In the genomic region with DNA sequence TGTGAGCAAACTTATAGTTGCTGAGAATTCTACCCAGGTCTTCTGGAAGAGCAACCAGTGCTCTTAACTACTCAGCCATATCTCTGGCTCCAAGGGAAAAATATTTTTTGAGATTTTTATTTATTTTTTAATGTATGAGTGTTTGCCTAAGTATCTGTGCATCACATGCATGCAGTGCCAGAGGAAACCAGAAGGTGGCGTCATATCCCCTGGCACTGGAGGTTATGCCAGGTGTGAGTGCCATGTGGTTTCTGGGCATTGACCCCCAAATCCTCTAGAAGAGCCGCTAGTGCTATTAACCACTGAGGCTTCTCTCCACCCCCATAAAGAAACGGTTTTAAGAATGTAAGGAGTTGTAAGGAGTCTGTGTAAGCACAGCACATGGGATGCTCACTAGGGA, we compare ENCODE assay signal across 11 mouse cellular contexts. TPM values are rescaled to one million over a fixed set of nuclear protein-coding genes. Genes with fewer than 3 reads are reported as not detected.
DNase-seq lines count a peak whose midpoint lies in the region; ATAC-seq and TF ChIP-seq lines count a peak whose summit lies in the region.
"Had no signal": no experiment of that assay in that cellular context is flagged by ENCODE, and none has a peak within 500 bp of the region (broad histone marks: within the 10 kb centered on the region; RNA-seq: fewer than 3 reads in every experiment).

No protein-coding gene starts in this region.

- no peaks in the 10 kb centered on the region for H3K36me3 ChIP-seq in E14TG2a.4 (ENCODE audit: insufficient read depth, low read length)
- 0 out of 2 replicates have a peak, but pooled peaks cover 9% of the 10 kb centered on the region for H3K36me3 ChIP-seq in forebrain, embryonic 14.5 days (ENCODE audit: control insufficient read depth, insufficient read depth, low read length)

- WGBS in forebrain, embryonic 14.5 days = 71% methylated on average over 3 of the region's 3 CpGs

- peaks cover 4% of the 10 kb centered on the region; the same call in 1 of the 2 replicates for H3K9me3 ChIP-seq in E14TG2a.4 (ENCODE audit: low read length)
- H3K9me3 ChIP-seq in forebrain, embryonic 14.5 days (replicated peaks; ENCODE audit: control insufficient read depth, low read length) = no peaks in the 10 kb centered on the region

- no peak overlapping the region for H3K27ac ChIP-seq in left cerebral cortex, adult 2 months
- no peak overlapping the region for H3K27ac ChIP-seq in forebrain, embryonic 14.5 days (ENCODE audit: low read depth, low read length)

- no peak overlapping the region for H3K4me3 ChIP-seq in left cerebral cortex, adult 2 months
- H3K4me3 ChIP-seq in E14TG2a.4 (replicated peaks; ENCODE audit: low read length) = no peak overlapping the region
- H3K4me3 ChIP-seq in forebrain, embryonic 14.5 days (ENCODE audit: low read depth, low read length) = no peak overlapping the region

- ATAC-seq in erythroblast, adult 5-6 weeks (replicated peaks; ENCODE audit: low FRiP score, poor library complexity, severe bottlenecking) = peak; percentile 80
- no peak for ATAC-seq in forebrain, embryonic 14.5 days
- ATAC-seq: intestine, embryonic 16.5 days had no signal

- peaks cover 31% of the 10 kb centered on the region for H3K4me1 ChIP-seq in E14TG2a.4 (replicated peaks; ENCODE audit: low read depth, low read length)
- H3K4me1 ChIP-seq in forebrain, embryonic 14.5 days (ENCODE audit: control insufficient read depth, insufficient read depth, low read length) = peaks cover 14% of the 10 kb centered on the region

- H3K9ac ChIP-seq in forebrain, embryonic 14.5 days (ENCODE audit: low read length) = no peak overlapping the region

- no peak for DNase-seq in left cerebral cortex, adult 2 months (ENCODE audit: extremely low spot score in 1 of 2, low spot score in 2 of 2)
- no peak for DNase-seq in left cerebral cortex, postnatal 10 days (ENCODE audit: extremely low spot score in 1 of 2, low spot score in 2 of 2)
- peak; percentile 71 to 86 for DNase-seq in spleen, postnatal 4 days (ENCODE audit: low spot score in 2 of 2)
- DNase-seq in right cerebral cortex, postnatal 10 days (ENCODE audit: low spot score in 2 of 2) = no peak
- no peak for DNase-seq in forebrain, embryonic 14.5 days (ENCODE audit: low spot score)
- DNase-seq in kidney, postnatal 25 days = no peak
- DNase-seq: heart, adult 11 months had no signal

- peak; percentile 49 for TF ChIP-seq CTCF in left cerebral cortex, adult 2 months (IDR thresholded peaks at IDR 0.05)
- peak; percentile 84 for TF ChIP-seq CTCF in E14TG2a.4 (conservative IDR thresholded peaks at IDR 0.05; ENCODE audit: low read length)

- no peak overlapping the region for H3K4me2 ChIP-seq in forebrain, embryonic 14.5 days (ENCODE audit: low read length)

- H3K27me3 ChIP-seq in E14TG2a.4 (ENCODE audit: insufficient read depth, low read length) = no peaks in the 10 kb centered on the region
- no peaks in the 10 kb centered on the region for H3K27me3 ChIP-seq in forebrain, embryonic 14.5 days (replicated peaks; ENCODE audit: control insufficient read depth, insufficient read depth, low read length)

- intact Hi-C loops in left cerebral cortex, adult 2 months (cut with DNase I) = no loop called here
- intact Hi-C loops in left cerebral cortex, postnatal 10 days (cut with DNase I) = no loop called here

RNA-seq across cellular contexts. Expression of gene Rgcc, which starts 13.2 kb away (rescaled TPM):
- 10 to 100 TPM; 33.6 to 44.5 TPM for total RNA-seq in left cerebral cortex, adult 2 months (2021)
- 10 to 100 TPM; 36.9 to 37.9 TPM for total RNA-seq in left cerebral cortex, postnatal 10 days (2021)
- total RNA-seq in erythroblast, adult 5-6 weeks (2015; ENCODE audit: low replicate concordance) = 63.7 and 78.6 TPM in 2 replicates
- 55.2 and 86.4 TPM in 2 replicates for total RNA-seq in erythroblast, adult 5-6 weeks (2017; ENCODE audit: low replicate concordance)
- polyA plus RNA-seq in forebrain, embryonic 14.5 days (2014; fragmentation: Nextera tagmentation; extraction: Ambion mirVana) = 68.7 and 81.5 TPM in 2 replicates

RNA-seq across cellular contexts. Expression of gene Zfp957, which starts 41.1 kb away (rescaled TPM):
- total RNA-seq in left cerebral cortex, adult 2 months (2021) = not detected
- not detected for total RNA-seq in left cerebral cortex, postnatal 10 days (2021)
- total RNA-seq in erythroblast, adult 5-6 weeks (2015; ENCODE audit: low replicate concordance) = not detected in 2 replicates
- total RNA-seq in erythroblast, adult 5-6 weeks (2017; ENCODE audit: low replicate concordance) = not detected in 2 replicates
- not detected in 2 replicates for polyA plus RNA-seq in forebrain, embryonic 14.5 days (2014; fragmentation: Nextera tagmentation; extraction: Ambion mirVana)
- total RNA-seq: left cerebral cortex, postnatal 14 days had no signal
- polyA plus RNA-seq: intestine, embryonic 16.5 days had no signal

Comparison
In these comparisons a context has a peak if more than half of its experiments do, and no peak if none do; other contexts are left out.
1. DNase-seq: peak in spleen, postnatal 4 days (2 of 2); none in left cerebral cortex, adult 2 months (0 of 2), left cerebral cortex, postnatal 10 days (0 of 2), right cerebral cortex, postnatal 10 days (0 of 2), forebrain, embryonic 14.5 days (single experiment) and kidney, postnatal 25 days (0 of 2).